Mouse (Mus musculus) thymus, postnatal 10 days (tissue): ENCODE data around the gene Zfpl1.
"Not testable (repeated sequence)": the region's sequence is repeated elsewhere in the genome, so short reads cannot be mapped to it uniquely, and the experiment has no call there.

Source experiments
- DNase-seq, 2 experiments: peaks; one replicate each; pipeline ENCODE4 v3.0.0; 2021; ENCODE audit warnings: low spot score in 2 of 2

The Zfpl1 gene

DNA sequence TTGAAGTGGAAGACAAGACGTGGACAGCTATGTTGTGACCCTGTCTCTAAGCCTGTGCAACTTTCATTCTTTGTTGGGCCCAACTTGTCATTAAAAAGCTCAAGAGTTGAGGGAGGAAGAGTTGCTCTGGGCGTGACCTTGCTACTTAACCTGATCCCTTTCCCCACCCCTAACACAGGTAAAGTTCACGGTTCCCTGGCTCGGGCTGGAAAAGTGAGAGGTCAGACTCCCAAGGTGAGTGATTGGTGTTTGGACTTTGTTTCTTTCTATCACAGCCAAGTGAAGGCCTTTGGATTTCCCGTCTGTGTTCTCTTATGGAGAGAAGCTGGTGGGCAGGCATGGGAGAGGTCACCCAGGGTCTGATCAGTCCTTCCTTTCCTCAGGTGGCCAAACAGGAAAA is 25.8 kb downstream of the Zfpl1 start:
- DNase-seq, result no peak

GRCm38 (mm10) chr19:6058513-6058912 is 26.2 kb downstream of the Zfpl1 start:
- DNase-seq, result no peak

DNA sequence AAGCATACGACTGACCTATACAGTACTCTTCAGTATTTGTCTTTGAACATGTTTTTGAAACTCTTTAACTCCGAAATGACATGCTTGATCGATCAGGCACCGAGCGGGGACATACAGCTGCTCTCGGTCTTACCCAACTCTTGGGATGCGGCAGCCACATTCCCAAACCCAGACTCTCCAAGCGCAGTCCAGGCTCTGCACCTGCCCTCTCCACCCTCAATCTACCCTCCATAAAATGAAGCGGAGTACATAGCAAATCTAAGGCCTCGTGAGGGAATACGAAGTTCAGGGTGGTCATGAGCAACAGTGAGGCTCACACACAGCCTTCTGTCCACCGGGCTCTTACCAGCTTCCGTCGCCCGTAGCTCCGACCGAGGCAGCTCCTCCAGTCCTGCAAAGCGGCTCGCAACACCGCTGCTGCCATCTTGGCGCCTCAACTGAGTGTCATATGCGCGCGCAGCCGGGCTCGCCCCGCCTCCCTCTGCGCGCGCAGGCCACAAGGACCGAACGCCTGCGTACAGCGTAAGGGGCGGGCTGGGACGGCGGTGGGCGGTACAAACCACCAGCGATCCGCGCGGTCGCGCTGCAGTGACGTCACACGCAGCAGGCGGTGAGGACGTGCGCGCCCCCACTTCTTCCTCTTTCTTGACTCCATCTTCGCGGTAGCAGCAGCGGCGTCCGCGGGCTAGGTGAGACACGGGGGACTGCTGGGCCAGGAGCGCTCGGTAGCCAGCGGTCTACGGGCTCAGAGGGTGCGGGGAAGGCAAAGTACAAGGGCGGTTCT is 27.3 kb downstream of the Zfpl1 start, which contains the start of the genes Mrpl49 and Fau:
Gene Mrpl49, minus strand, starts transcription at position 473 of the 784 bp plus-strand sequence.
Gene Fau, plus strand, starts transcription at position 532 of the 784 bp plus-strand sequence.
- peak; percentile 98 to 99 for DNase-seq

- DNase-seq, result no peak
Measured at GRCm38 (mm10) chr19:6056696-6057095, 28.1 kb downstream of the Zfpl1 start.

DNA sequence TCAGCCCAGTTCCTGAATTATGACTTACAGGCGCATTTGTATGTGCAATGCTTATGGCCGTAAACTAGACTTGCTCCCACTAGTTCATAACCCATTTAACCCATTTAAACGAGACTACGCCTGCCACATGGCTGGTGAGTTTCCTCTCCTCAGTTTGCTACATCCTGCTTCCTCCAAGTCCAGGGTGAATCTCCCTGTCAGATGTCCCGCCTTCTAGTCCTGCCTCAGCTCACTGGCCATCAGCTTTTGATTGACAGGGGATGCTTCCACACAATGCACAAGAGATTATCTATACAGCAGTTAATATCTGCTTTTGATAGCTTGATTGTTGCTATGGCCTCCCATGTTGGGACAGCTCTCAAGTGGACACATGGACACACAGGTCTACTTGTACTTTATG is 30.5 kb downstream of the Zfpl1 start:
- DNase-seq, result no peak

- no peak for DNase-seq
Measured at GRCm38 (mm10) chr19:6052516-6052915, 32.2 kb downstream of the Zfpl1 start.

- DNase-seq, result no peak
Measured at GRCm38 (mm10) chr19:6048681-6049410, 35.9 kb downstream of the Zfpl1 start.

DNA sequence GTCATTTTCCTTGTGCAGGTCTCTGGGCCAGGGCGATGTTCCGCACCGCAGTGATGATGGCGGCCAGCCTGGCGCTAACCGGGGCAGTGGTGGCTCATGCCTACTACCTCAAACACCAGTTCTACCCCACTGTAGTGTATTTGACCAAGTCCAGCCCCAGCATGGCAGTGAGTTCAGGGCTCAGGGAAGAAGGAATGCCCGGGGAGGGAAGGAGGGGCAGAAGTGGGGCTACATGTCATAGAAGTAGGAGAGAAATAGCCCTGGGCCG is 36.9 kb downstream of the Zfpl1 start:
- DNase-seq, result no peak

GRCm38 (mm10) chr19:6047154-6047898 is 37.4 kb downstream of the Zfpl1 start:
- peak in 1 of 2 experiments; percentile 33 for DNase-seq

DNA sequence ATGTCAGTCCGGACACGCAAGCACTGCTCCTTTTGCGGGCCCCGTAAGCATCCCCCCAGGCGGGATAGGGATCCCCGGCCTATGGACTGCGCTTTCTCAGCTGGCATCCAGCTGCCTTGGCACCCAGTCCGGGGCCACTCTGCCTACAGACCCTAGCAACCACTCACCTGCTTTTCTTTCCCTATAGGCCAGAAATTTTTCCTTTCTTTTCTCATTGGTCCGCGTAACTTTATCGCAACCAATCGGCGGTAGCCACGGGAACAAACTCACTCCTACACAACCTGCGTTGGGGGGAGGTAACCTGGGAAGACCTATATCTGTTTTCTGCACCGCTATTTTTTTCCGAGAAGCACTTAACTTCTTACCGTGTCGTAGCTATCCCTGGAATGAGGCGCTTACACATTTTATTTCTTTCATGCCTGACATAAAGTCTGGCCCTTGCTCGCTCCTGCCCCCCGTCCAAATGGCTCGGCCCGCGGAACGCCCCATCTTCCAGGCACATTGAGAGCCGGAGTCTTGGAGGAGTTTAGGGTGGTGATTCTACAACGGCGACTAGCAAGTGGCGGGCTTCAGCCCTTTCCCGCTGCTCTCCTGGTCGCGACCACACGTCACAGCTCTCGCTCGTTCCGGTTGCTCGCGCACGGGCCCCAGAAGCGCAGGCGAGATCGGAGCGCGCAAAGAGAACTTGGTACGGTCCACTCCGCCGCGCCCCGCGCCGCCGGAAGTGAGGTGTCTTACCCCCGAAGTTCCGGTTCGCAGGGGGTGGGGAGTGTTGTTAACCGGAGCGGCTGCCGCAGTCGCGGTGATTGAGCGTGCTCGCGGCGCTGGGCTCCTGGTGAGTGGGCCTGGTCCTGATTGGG is 38.2 kb downstream of the Zfpl1 start, which contains the start of gene Syvn1:
Gene Syvn1, plus strand, starts transcription at position 283 of the 860 bp plus-strand sequence.
- peak; percentile 84 to 88 for DNase-seq

DNA sequence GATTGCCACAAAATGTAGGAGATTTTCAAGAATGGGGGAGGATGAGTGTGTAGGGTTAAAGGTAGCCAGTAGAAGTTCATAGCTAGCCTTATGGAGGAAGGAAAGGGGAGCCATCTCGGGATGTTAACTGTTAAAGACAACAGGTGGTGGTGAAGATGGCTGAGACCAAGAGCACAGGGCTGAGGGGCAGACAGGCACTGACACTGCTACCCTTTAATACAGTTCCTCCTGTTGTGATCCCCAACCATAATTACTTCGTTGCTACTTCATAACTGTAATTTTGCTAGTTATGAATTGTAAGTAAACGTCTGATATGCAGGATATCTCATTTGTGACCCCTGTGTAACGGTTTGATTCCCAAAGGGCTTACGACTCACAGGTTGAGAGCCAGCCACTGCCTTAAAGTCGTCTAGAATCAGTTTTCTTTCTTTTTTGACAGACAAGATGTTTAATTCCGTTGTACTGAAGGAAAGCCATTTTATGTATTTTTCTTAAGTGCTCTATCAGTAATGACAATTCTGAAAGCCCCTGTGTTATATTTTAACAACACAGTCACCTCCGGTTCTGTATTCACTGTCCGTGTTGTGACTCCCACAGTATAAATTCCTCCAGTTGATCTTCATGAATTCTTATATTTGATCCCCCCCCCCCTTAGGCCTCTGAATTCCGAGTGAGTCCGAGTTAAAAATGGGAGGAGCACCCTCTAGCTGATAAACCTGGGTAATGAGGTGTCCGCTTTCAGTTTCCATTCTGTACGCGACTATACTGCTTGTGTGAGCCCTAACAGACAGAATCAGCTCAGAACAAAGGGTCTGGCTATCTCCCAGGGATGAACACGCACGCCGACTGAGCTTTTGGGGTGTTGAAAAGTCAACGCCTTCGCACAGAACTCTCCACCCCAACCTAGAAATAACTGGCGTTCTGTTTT is 39.1 kb downstream of the Zfpl1 start:
- no peak for DNase-seq

GRCm38 (mm10) chr19:6044102-6044501 is 40.7 kb downstream of the Zfpl1 start:
- DNase-seq, result not testable (repeated sequence)

DNA sequence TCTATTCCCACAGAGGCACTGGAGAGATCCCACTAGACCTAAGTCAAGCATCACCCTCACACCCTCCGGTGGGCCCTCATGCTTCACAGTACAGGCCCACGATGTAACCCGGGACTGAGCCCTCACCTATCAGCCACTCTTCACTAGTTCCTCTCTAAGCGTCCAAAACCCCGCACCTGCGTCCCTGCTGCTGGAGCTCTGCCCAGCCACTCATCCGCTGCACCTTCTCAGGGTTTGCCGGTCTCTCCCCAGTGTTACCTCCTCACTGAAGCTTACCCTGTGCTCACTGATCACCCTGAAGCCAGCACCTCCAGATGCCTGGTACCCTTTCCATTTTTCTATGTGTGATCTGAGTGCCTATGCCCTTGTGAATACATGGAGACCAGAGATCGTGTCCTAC is 42.5 kb downstream of the Zfpl1 start:
- no peak for DNase-seq

- DNase-seq, result no peak
Measured at GRCm38 (mm10) chr19:6040002-6040401, 44.8 kb downstream of the Zfpl1 start.

GRCm38 (mm10) chr19:6038326-6038725 is 46.4 kb downstream of the Zfpl1 start:
- DNase-seq, result no peak

GRCm38 (mm10) chr19:6037695-6038094 is 47.1 kb downstream of the Zfpl1 start:
- DNase-seq, result no peak

- no peak for DNase-seq
Measured at GRCm38 (mm10) chr19:6035966-6036585, 48.7 kb downstream of the Zfpl1 start.
